Mouse (Mus musculus): ENCODE results near the gene Jak3. TPM values are rescaled to one million over a fixed set of nuclear protein-coding genes. Genes with fewer than 3 reads are reported as not detected.

The Jak3 gene
- total and polyA plus RNA-seq, 3 experiments, result 13.3 to 47.1 (median 37.8) TPM

DNA sequence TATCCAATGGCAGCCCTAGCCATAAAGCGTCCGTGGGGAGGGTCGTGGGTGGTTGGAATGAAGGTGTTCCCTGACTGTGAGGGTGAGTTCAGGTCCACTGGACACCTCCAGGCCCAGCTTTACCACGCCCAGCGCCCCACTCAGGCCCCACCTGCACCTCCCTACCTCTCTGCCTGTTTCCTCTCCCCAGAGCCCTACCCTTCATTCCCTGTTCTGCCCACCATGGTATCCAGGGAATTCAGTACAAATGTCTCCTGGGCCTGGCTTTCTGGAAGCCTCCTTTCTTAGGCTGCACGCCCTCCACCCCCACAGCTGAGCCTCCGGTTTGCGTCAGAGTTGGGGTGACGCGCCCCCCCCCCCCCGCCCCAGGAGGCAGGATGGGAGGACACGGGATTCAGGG lies 5.9 kb upstream of the Jak3 start:
- Histone ChIP-seq H3K9ac (ENCODE audit: insufficient read depth, low read depth) (no peak overlapping the region), H3K9me3 (replicated peaks; ENCODE audit: low read length) (no peaks in the 10 kb centered on the region), H3K27ac (ENCODE audit: insufficient read depth, low read depth) (no peak overlapping the region), H3K4me2 (ENCODE audit: insufficient read depth, low read depth, poor library complexity, severe bottlenecking) (peak overlapping the region; percentile 80; the same call in 1 of the 2 replicates), H3K4me1 (ENCODE audit: control insufficient read depth in 1 of 2, insufficient read depth in 2 of 2) (peaks cover 28 to 66% of the 10 kb centered on the region in 2 experiments), H3K79me2 (replicated peaks; ENCODE audit: control insufficient read depth, extremely low read depth, insufficient read depth, poor library complexity, severe bottlenecking) (no peaks in the 10 kb centered on the region), H3K36me3 (replicated peaks in 1 of 2; ENCODE audit: control insufficient read depth in 1 of 2, insufficient read depth in 1 of 2, low read length in 1 of 2) (no peaks in the 10 kb centered on the region), H3K4me3 (replicated peaks in 1 of 3; ENCODE audit: low read depth in 2 of 3, low read length in 2 of 3, poor library complexity in 1 of 3) (no peak overlapping the region), H3K27me3 (replicated peaks) (peaks cover 35% of the 10 kb centered on the region)
- TF ChIP-seq ZC3H11A (IDR thresholded peaks at IDR 0.05; ENCODE audit: low read depth, low read length), result no peak
- no peak for TF ChIP-seq MYC (IDR thresholded peaks at IDR 0.05; ENCODE audit: low read depth, low read length)
- TF ChIP-seq TBP (conservative IDR thresholded peaks at IDR 0.05; ENCODE audit: low read depth, low read length), result no peak
- TF ChIP-seq POLR2AphosphoS2 (IDR thresholded peaks at IDR 0.05; ENCODE audit: low read depth, low read length), result no peak
- TF ChIP-seq JUND (conservative IDR thresholded peaks at IDR 0.05; ENCODE audit: low read depth, low read length), result no peak
- no peak for TF ChIP-seq NRF1 (IDR thresholded peaks at IDR 0.05; ENCODE audit: low read depth, low read length)
- no peak for TF ChIP-seq CHD1 (IDR thresholded peaks at IDR 0.05; ENCODE audit: low read depth, low read length)
- TF ChIP-seq SMC3 (IDR thresholded peaks at IDR 0.05; ENCODE audit: low read depth, low read length), result no peak
- TF ChIP-seq ELF1 (IDR thresholded peaks at IDR 0.05; ENCODE audit: low read depth, low read length), result no peak
- TF ChIP-seq RCOR1 (conservative IDR thresholded peaks at IDR 0.05; ENCODE audit: low read depth, low read length), result no peak
- no peak for TF ChIP-seq POLR2A (IDR thresholded peaks at IDR 0.05; ENCODE audit: low read depth, low read length)
- no peak for TF ChIP-seq USF1 (IDR thresholded peaks at IDR 0.05; ENCODE audit: low read depth, low read length)
- dilution Hi-C loops (cut with MboI; ENCODE audit: extremely low pct_ligation_motif_present, extremely low pct_unique_long_range_greater_than_20kb, low sequenced_read_pairs), result no loop called here
- in situ Hi-C loops (cut with MboI; ENCODE audit: low pct_ligation_motif_present, low pct_unique_long_range_greater_than_20kb, low sequenced_read_pairs), result no loop called here
- DNase-seq (ENCODE audit: extremely low read depth), result no peak

DNA sequence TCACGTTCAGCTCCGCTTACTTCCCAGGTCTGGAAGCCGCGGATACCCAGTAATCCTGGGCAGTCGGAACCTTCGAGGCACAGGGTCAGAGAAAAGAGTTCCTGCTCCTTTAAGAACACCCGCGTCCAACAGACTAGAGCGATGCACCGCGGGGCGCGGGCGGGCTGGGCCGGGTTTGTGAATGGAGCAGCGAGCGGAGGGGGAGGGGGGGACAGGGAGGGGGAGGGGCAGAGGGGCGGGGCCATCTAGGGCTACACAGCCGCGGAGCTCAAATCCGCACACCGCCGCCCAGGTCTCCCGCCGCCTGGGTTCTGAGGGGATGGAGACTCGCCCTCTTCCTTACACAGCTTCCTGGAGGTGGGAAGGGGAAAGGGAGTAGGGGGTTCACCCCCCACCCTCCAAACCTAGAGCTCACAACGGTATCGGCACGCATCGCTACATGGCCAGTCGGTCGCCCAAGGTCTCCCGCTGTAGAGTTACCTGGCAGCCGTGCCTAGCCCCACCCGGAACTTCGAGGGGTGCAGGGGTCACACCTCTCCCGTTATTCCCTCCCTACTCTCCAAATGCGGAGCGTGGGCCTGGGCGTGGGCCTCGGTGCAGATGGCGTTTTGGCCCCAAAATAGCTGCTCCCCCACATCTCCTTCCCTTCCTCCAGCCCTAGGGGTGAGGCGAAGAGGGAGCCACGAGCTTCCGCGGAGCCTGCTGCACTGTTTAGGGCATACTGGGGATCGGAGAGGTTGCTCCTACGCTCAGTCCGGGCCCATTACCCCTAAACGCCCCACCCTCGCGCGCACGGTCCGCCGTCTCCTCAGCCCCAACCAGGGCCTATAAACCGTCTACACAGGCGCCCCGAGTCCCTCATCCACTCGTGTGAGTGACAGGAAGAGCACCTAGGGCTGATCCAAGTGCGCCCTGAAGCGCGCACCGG lies 5.2 kb upstream of the Jak3 start:
- Histone ChIP-seq H3K9ac (ENCODE audit: insufficient read depth, low read depth) (peak overlapping the region; percentile 21; the same call in 1 of the 2 replicates), H3K27ac (ENCODE audit: insufficient read depth, low read depth) (no peak overlapping the region)
- dilution Hi-C loops (cut with MboI; ENCODE audit: extremely low pct_ligation_motif_present, extremely low pct_unique_long_range_greater_than_20kb, low sequenced_read_pairs), result no loop called here

More for the DNA sequence above, 5.2 kb upstream of the Jak3 start:
- Histone ChIP-seq H3K27me3 (replicated peaks) (peaks cover 35% of the 10 kb centered on the region), H3K4me1 (ENCODE audit: control insufficient read depth in 1 of 2, insufficient read depth in 2 of 2) (peaks cover 32 to 69% of the 10 kb centered on the region in 2 experiments), H3K4me3 (replicated peaks in 1 of 3; ENCODE audit: low read depth in 2 of 3, low read length in 2 of 3, poor library complexity in 1 of 3) (peak overlapping the region; percentile 47 to 77 (median 48)), H3K36me3 (replicated peaks in 1 of 2; ENCODE audit: control insufficient read depth in 1 of 2, insufficient read depth in 1 of 2, low read length in 1 of 2) (no peaks in the 10 kb centered on the region), H3K4me2 (ENCODE audit: insufficient read depth, low read depth, poor library complexity, severe bottlenecking) (peak overlapping the region; percentile 80), H3K9me3 (replicated peaks; ENCODE audit: low read length) (no peaks in the 10 kb centered on the region), H3K79me2 (replicated peaks; ENCODE audit: control insufficient read depth, extremely low read depth, insufficient read depth, poor library complexity, severe bottlenecking) (no peaks in the 10 kb centered on the region)
- peak; percentile 44 for DNase-seq (ENCODE audit: extremely low read depth)
- in situ Hi-C loops (cut with MboI; ENCODE audit: low pct_ligation_motif_present, low pct_unique_long_range_greater_than_20kb, low sequenced_read_pairs), result no loop called here
- no peak for TF ChIP-seq USF1 (IDR thresholded peaks at IDR 0.05; ENCODE audit: low read depth, low read length)
- TF ChIP-seq CHD2 (IDR thresholded peaks at IDR 0.05; ENCODE audit: low read length), result 0 out of 2 replicates have a peak, but pooled peaks have one; percentile 24
